Comparison of ENCODE assay signal across 8 mouse cellular contexts in the genomic region with DNA sequence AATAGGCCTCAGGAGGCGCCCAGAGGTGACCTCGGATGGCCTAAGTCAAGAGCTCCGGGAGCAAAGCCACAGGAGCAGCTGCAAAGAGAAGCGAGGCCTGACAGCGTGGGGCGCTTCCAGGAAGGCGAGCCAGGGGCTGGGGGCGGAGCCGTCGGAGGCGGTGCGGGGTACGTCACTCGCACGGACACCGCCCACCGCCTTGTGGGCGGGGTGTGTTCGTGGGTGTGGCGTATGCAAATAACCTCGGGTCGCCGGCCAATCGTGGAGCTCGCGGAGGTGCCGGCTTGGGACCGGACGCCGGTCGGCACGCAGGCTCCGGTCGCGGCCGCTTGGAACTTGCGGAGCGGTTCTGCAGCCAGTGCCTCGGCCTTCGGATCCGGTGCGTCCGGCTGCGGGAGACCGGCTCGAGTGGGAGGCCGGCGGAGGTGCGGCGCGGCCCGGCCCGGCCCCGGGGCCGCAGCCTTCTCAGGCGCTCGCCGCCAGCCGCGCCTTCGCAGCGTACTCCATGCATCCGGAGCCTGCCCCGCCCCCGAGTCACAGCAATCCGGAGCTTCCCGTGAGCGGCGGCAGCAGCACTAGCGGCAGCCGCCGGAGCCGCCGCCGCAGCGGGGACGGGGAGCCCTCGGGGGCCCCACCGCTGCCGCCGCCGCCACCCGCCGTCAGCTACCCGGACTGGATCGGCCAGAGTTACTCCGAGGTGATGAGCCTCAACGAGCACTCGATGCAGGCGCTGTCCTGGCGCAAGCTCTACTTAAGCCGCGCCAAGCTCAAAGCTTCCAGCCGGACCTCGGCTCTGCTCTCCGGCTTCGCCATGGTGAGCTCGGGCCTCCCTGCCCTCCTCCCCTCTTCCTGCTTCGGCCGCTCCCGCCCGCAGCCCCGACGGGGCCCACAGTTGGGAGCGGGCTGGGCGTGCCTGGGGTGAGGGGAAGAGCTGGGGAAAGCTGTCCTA. TPM values are rescaled to one million over a fixed set of nuclear protein-coding genes. Genes with fewer than 3 reads are reported as not detected.
DNase-seq lines count a peak whose midpoint lies in the region; ATAC-seq and TF ChIP-seq lines count a peak whose summit lies in the region.

A gene (plus strand): TSS at position 322 of the 949 bp plus-strand sequence.

- TF ChIP-seq CTCF in G1E (IDR thresholded peaks at IDR 0.05; ENCODE audit: low read depth, low read length): no peak
- peak; percentile 44 for TF ChIP-seq CTCF in layer of hippocampus, adult 2 months (conservative IDR thresholded peaks at IDR 0.05)
- 0 out of 2 replicates have a peak, but pooled peaks have one; percentile 22 for TF ChIP-seq CTCF in lung, embryonic 14.5 days (IDR thresholded peaks at IDR 0.05; ENCODE audit: low read depth)
- TF ChIP-seq CTCF in olfactory bulb, adult 2 months (IDR thresholded peaks at IDR 0.05; ENCODE audit: insufficient read depth, low read depth, low read length): no peak
- TF ChIP-seq CTCF in thymus, adult 2 months (IDR thresholded peaks at IDR 0.05; ENCODE audit: borderline replicate concordance, control insufficient read depth, extremely low read depth, insufficient read depth, low read length, poor library complexity): peak; percentile 53; the same call in 1 of the 2 replicates

- DNase-seq in G1E (ENCODE audit: low spot score): peak; percentile 94
- peak; percentile 96 to 99 for DNase-seq in cerebellum, adult 18-20 months
- DNase-seq in heart, postnatal 36 days: peak; percentile 98 to 99
- DNase-seq in layer of hippocampus, adult 2 months (ENCODE audit: low spot score in 2 of 2): peak; percentile 96 to 97
- peak; percentile 99 for DNase-seq in lung, embryonic 14.5 days
- DNase-seq in thymus, adult 2 months: peak; percentile 99

- ATAC-seq in G1E (ENCODE audit: extremely low read depth, insufficient number of reproducible peaks, low FRiP score, poor library complexity, severe bottlenecking): peak; percentile 95
- ATAC-seq in forebrain, embryonic 16.5 days: peak; percentile 89
- peak; percentile 92 for ATAC-seq in lung, embryonic 14.5 days (ENCODE audit: insufficient read depth)

- H3K4me1 ChIP-seq in G1E (ENCODE audit: insufficient read depth, low read depth, low read length): peaks cover 39% of the 10 kb centered on the region
- peaks cover 42% of the 10 kb centered on the region for H3K4me1 ChIP-seq in forebrain, embryonic 16.5 days (replicated peaks; ENCODE audit: control insufficient read depth, insufficient read depth, low read length)
- peaks cover 16% of the 10 kb centered on the region for H3K4me1 ChIP-seq in lung, embryonic 14.5 days (ENCODE audit: insufficient read depth)
- peaks cover 23% of the 10 kb centered on the region for H3K4me1 ChIP-seq in olfactory bulb, adult 2 months (ENCODE audit: control insufficient read depth, insufficient read depth, low read length)
- peaks cover 39% of the 10 kb centered on the region for H3K4me1 ChIP-seq in thymus, adult 2 months (replicated peaks; ENCODE audit: control insufficient read depth, insufficient read depth, low read length)

- peaks cover 4% of the 10 kb centered on the region; the same call in 1 of the 2 replicates for H3K27me3 ChIP-seq in G1E (ENCODE audit: insufficient read depth, low read length)
- no peaks in the 10 kb centered on the region for H3K27me3 ChIP-seq in forebrain, embryonic 16.5 days (replicated peaks; ENCODE audit: control insufficient read depth, insufficient read depth, low read length)
- H3K27me3 ChIP-seq in lung, embryonic 14.5 days (ENCODE audit: insufficient read depth, low read length): no peaks in the 10 kb centered on the region
- H3K27me3 ChIP-seq in thymus, adult 2 months (ENCODE audit: control insufficient read depth, insufficient read depth, low read length): no peaks in the 10 kb centered on the region

- H3K9ac ChIP-seq in forebrain, embryonic 16.5 days (replicated peaks; ENCODE audit: low read depth, low read length): peak within 1 kb of the TSS; percentile 85
- H3K9ac ChIP-seq in lung, embryonic 14.5 days: peak within 1 kb of the TSS; percentile 72

- peak within 1 kb of the TSS; percentile 75 for H3K4me3 ChIP-seq in G1E (ENCODE audit: low read depth, low read length)
- H3K4me3 ChIP-seq in forebrain, embryonic 16.5 days (replicated peaks; ENCODE audit: low read length): peak within 1 kb of the TSS; percentile 84
- peak within 1 kb of the TSS; percentile 75 for H3K4me3 ChIP-seq in layer of hippocampus, adult 2 months
- peak within 1 kb of the TSS; percentile 74 for H3K4me3 ChIP-seq in lung, embryonic 14.5 days (ENCODE audit: low read depth, low read length)
- peak within 1 kb of the TSS; percentile 64 for H3K4me3 ChIP-seq in olfactory bulb, adult 2 months (ENCODE audit: insufficient read depth, low read depth, low read length)
- H3K4me3 ChIP-seq in thymus, adult 2 months (ENCODE audit: control insufficient read depth, insufficient read depth, low read length): peak within 1 kb of the TSS; percentile 75

- TF ChIP-seq POLR2A in olfactory bulb, adult 2 months (IDR thresholded peaks at IDR 0.05; ENCODE audit: insufficient read depth, low read depth, low read length): peak; percentile 55
- TF ChIP-seq POLR2A in thymus, adult 2 months (IDR thresholded peaks at IDR 0.05; ENCODE audit: control insufficient read depth, extremely low read depth, insufficient read depth, low read length, poor library complexity): peak; percentile 63; the same call in 1 of the 2 replicates

- WGBS in forebrain, embryonic 16.5 days: under 1% methylated on average over 83 of the region's 106 CpGs
- WGBS in lung, embryonic 14.5 days: under 1% methylated on average over 104 of the region's 106 CpGs
- under 1% methylated on average over 106 of the region's 106 CpGs for WGBS in olfactory bulb, adult 2 months
- WGBS in thymus, adult 2 months: under 1% methylated on average over 103 of the region's 106 CpGs

- H3K36me3 ChIP-seq in G1E (replicated peaks): peaks cover 30% of the 10 kb centered on the region
- H3K36me3 ChIP-seq in forebrain, embryonic 16.5 days (ENCODE audit: control insufficient read depth, insufficient read depth): no peaks in the 10 kb centered on the region
- no peaks in the 10 kb centered on the region for H3K36me3 ChIP-seq in lung, embryonic 14.5 days (ENCODE audit: insufficient read depth)
- H3K36me3 ChIP-seq in thymus, adult 2 months (ENCODE audit: control insufficient read depth, insufficient read depth, low read length): no peaks in the 10 kb centered on the region

- peak within 1 kb of the TSS; percentile 83 for H3K4me2 ChIP-seq in forebrain, embryonic 16.5 days (ENCODE audit: low read length)
- peak within 1 kb of the TSS; percentile 84 for H3K4me2 ChIP-seq in lung, embryonic 14.5 days

- intact Hi-C loops in heart, postnatal 36 days (cut with DNase I): loop anchor here (5.0 kb wide), 1 partner anchor 132 kb away; no protein-coding TSS in a partner anchor

- H3K9me3 ChIP-seq in G1E (replicated peaks): no peaks in the 10 kb centered on the region
- H3K9me3 ChIP-seq in forebrain, embryonic 16.5 days (ENCODE audit: control insufficient read depth, low read length): no peaks in the 10 kb centered on the region
- no peaks in the 10 kb centered on the region for H3K9me3 ChIP-seq in lung, embryonic 14.5 days (ENCODE audit: low read depth, low read length)

- H3K27ac ChIP-seq in forebrain, embryonic 16.5 days (ENCODE audit: low read length): peak within 1 kb of the TSS; percentile 90
- peak within 1 kb of the TSS; percentile 89 for H3K27ac ChIP-seq in layer of hippocampus, adult 2 months
- peak within 1 kb of the TSS; percentile 94 for H3K27ac ChIP-seq in lung, embryonic 14.5 days (ENCODE audit: low read depth)
- peak within 1 kb of the TSS; percentile 83 for H3K27ac ChIP-seq in olfactory bulb, adult 2 months (ENCODE audit: insufficient read depth, low read depth, low read length)
- H3K27ac ChIP-seq in thymus, adult 2 months (ENCODE audit: control insufficient read depth, insufficient read depth, low read length): peak within 1 kb of the TSS; percentile 26; the same call in 1 of the 2 replicates

RNA-seq across cellular contexts. Expression of the gene that starts here (rescaled TPM):
- total RNA-seq in G1E (2014; fragmentation: Nextera tagmentation) (16.0 and 18.8 TPM in 2 replicates), G1E (2017) (7.1 and 10.2 TPM in 2 replicates)
- polyA plus RNA-seq in G1E (2012): 16.4 and 18.1 TPM in 2 replicates
- polyA plus RNA-seq in forebrain, embryonic 16.5 days (2015; fragmentation: Nextera tagmentation; extraction: Ambion mirVana): 13.0 and 13.8 TPM in 2 replicates
- 10 to 100 TPM; 16.7 to 19.3 TPM for total RNA-seq in heart, postnatal 36 days (2021)
- 10 to 100 TPM; 11.0 to 13.5 TPM for total RNA-seq in layer of hippocampus, adult 2 months (2021)
- 16.8 and 18.2 TPM in 2 replicates for polyA plus RNA-seq in lung, embryonic 14.5 days (2014; fragmentation: Nextera tagmentation; extraction: Ambion mirVana)
- not detected in 2 replicates for polyA plus RNA-seq in olfactory bulb, adult 2 months (2012; ENCODE audit: insufficient read depth, insufficient read length, low replicate concordance, missing spikeins)
- 76.9 and 87.4 TPM in 2 replicates for polyA plus RNA-seq in thymus, adult 2 months (2012; rRNA removed)

Comparison
In these comparisons a context has a peak if more than half of its experiments do, and no peak if none do; other contexts are left out.
1. Peak in every context shown above with its lines: DNase-seq, ATAC-seq, H3K4me3 ChIP-seq and H3K27ac ChIP-seq.
2. RNA of the gene that starts here (polyA plus RNA-seq): 76.9 to 87.4 TPM in thymus, adult 2 months, 16.4 to 18.1 TPM in G1E, 16.8 to 18.2 TPM in lung, embryonic 14.5 days and 13.0 to 13.8 TPM in forebrain, embryonic 16.5 days; not detected in olfactory bulb, adult 2 months; every median in the first group is over 10 times any median in the second.
3. CTCF ChIP-seq: peak in layer of hippocampus, adult 2 months (single experiment), lung, embryonic 14.5 days (single experiment) and thymus, adult 2 months (single experiment); none in G1E (single experiment) and olfactory bulb, adult 2 months (single experiment).
4. H3K27ac ChIP-seq: peak in every context shown above with its lines; median percentile 94 in lung, embryonic 14.5 days; 90 in forebrain, embryonic 16.5 days; 89 in layer of hippocampus, adult 2 months; 83 in olfactory bulb, adult 2 months; 26 in thymus, adult 2 months.